Mouse (Mus musculus) testis, postnatal 10 days (tissue): Measurements from ENCODE around the gene Ppp1r12a.

Source experiments
- DNase-seq: peaks from one replicate; pipeline ENCODE4 v3.0.0; 2021; ENCODE audit warnings: low spot score

The Ppp1r12a gene

GRCm38 (mm10) chr10:108291688-108292471 lies 129.9 kb downstream of the Ppp1r12a start:
- DNase-seq, result no peak

- no peak for DNase-seq
Observed at GRCm38 (mm10) chr10:108292651-108293050, 130.7 kb downstream of the Ppp1r12a start.

GRCm38 (mm10) chr10:108293620-108294195 lies 131.7 kb downstream of the Ppp1r12a start:
- DNase-seq, result no peak

GRCm38 (mm10) chr10:108294766-108295165 lies 132.8 kb downstream of the Ppp1r12a start:
- no peak for DNase-seq

GRCm38 (mm10) chr10:108296446-108296845 lies 134.5 kb downstream of the Ppp1r12a start:
- DNase-seq, result no peak

GRCm38 (mm10) chr10:108298261-108298660 lies 136.3 kb downstream of the Ppp1r12a start:
- no peak for DNase-seq

GRCm38 (mm10) chr10:108298841-108299545 lies 137.0 kb downstream of the Ppp1r12a start:
- DNase-seq, result no peak

GRCm38 (mm10) chr10:108299828-108300227 lies 137.8 kb downstream of the Ppp1r12a start:
- no peak for DNase-seq

GRCm38 (mm10) chr10:108300843-108301242 lies 138.8 kb downstream of the Ppp1r12a start:
- DNase-seq, result peak; percentile 90

GRCm38 (mm10) chr10:108307772-108308171 lies 145.8 kb downstream of the Ppp1r12a start:
- DNase-seq, result no peak

GRCm38 (mm10) chr10:108310195-108310594 lies 148.2 kb downstream of the Ppp1r12a start:
- DNase-seq, result no peak

GRCm38 (mm10) chr10:108311396-108311795 lies 149.4 kb downstream of the Ppp1r12a start:
- DNase-seq, result no peak

GRCm38 (mm10) chr10:108313845-108314244 lies 151.9 kb downstream of the Ppp1r12a start:
- no peak for DNase-seq

GRCm38 (mm10) chr10:108314396-108314795 lies 152.4 kb downstream of the Ppp1r12a start:
- DNase-seq, result no peak

GRCm38 (mm10) chr10:108315236-108315635 lies 153.2 kb downstream of the Ppp1r12a start:
- no peak for DNase-seq

- no peak for DNase-seq
Observed at GRCm38 (mm10) chr10:108328356-108328755, 166.4 kb downstream of the Ppp1r12a start.

GRCm38 (mm10) chr10:108328983-108329382 lies 167.0 kb downstream of the Ppp1r12a start:
- DNase-seq, result no peak

GRCm38 (mm10) chr10:108329771-108330170 lies 167.8 kb downstream of the Ppp1r12a start:
- DNase-seq, result no peak

GRCm38 (mm10) chr10:108330964-108331363 lies 169.0 kb downstream of the Ppp1r12a start:
- no peak for DNase-seq

- peak; percentile 92 for DNase-seq
Observed at GRCm38 (mm10) chr10:108331784-108332561, 170.0 kb downstream of the Ppp1r12a start, which contains the start of gene Pawr. Gene Pawr (plus strand): TSS chr10:108332121.

- peak; percentile 75 for DNase-seq
Observed at GRCm38 (mm10) chr10:108332571-108333541, 170.9 kb downstream of the Ppp1r12a start.
